Mouse (Mus musculus) large intestine, adult 2 months (tissue): ENCODE measurements around the gene Arhgef25. TPM values are rescaled to one million over a fixed set of nuclear protein-coding genes. Genes with fewer than 3 reads are reported as not detected.
"Not testable (repeated sequence)": the region's sequence is repeated elsewhere in the genome, so short reads cannot be mapped to it uniquely, and the experiment has no call there.

ENCODE experiments used
- DNase-seq: peaks from one replicate; pipeline ENCODE4 v3.0.0-alpha.2; 2012; ENCODE audit warnings: low read depth, low spot score
- WGBS: fragments of 180-500 bp; shearing (Covaris S2); methylation state at CpG from one replicate; pipeline ENCODE4 v1.1.7; 2018; 5-methylcytosine and 5-hydroxymethylcytosine counted together
- polyA plus RNA-seq: library from polyadenylated mRNA; depleted of rRNA; stranded (reverse); fragments of >200 nt; gene quantifications from 2 replicates; pipeline ENCODE4 v1.2.3, GENCODE M21; 2012

The Arhgef25 gene
- polyA plus RNA-seq, 1 experiment: 20.5 TPM

DNA sequence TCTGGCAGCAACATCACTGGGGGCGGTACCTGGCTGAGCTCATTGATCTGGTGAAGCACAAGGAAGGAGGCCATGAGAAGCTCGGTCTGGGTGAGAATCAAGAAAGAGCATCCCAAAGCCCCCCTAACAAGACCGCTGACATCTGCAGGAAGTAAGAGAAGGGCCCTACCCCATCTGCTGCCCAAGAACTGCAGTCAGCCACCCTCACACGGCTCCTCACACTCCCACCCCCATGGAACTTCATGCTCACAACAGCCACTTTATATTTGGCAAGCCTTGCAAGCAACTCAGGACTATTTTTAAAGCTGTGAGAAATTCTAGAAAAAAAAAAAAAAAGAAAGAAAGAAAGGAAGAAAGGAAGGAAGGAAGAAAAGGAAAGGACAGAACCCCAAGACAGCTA is 19.0 kb upstream of the Arhgef25 start:
- no peak for DNase-seq
- WGBS: 80% methylated on average over 4 of the region's 4 CpGs

DNA sequence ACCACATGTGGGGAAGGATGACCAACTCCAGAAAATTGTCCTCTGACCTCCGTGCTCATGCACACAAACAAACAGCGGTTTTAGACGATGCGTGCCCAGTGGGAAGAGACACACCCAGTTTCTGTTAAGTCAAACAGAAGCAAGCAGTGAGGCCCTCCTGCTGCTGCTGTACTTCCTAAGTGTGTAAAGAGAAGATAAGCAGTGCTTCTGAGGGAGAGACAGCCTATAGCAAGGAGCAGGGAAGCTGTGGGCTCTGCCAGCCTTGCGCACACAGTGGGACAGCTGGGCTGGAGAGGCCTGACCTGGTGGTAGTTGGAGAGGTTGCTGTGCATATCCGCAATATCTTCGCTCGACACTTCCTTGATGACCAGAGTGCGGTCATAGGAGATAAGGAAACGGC is 15.5 kb upstream of the Arhgef25 start:
- 73% methylated on average over 10 of the region's 10 CpGs for WGBS

GRCm38 (mm10) chr10:127204589-127204988 is 14.7 kb upstream of the Arhgef25 start:
- WGBS: 81% methylated on average over 5 of the region's 5 CpGs
- no peak for DNase-seq

More for the DNA sequence above, 15.5 kb upstream of the Arhgef25 start:
- DNase-seq: no peak

GRCm38 (mm10) chr10:127203106-127203505 is 13.2 kb upstream of the Arhgef25 start:
- 92% methylated on average over 3 of the region's 3 CpGs for WGBS

DNA sequence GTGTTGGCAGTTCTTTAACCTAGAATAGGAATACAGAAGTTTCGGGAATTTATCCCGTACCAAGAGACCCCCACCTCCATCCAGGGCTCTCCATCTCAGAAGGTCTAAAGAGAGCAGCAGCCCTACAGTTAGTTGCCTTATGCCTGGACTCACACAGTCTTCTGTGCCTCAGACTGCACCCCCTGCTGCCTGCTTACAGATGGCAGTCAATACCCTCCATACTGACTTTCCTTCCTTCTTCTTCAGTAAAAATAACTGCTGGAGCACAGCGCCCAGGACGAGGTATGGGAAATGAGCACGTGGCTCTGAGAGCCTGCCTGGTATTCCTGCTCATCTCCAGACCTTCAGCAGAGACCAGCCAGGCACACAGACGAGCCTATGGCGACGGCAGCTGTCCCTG is 10.4 kb upstream of the Arhgef25 start:
- WGBS: 88% methylated on average over 8 of the region's 8 CpGs

More at GRCm38 (mm10) chr10:127203106-127203505, 13.2 kb upstream of the Arhgef25 start:
- no peak for DNase-seq

DNA sequence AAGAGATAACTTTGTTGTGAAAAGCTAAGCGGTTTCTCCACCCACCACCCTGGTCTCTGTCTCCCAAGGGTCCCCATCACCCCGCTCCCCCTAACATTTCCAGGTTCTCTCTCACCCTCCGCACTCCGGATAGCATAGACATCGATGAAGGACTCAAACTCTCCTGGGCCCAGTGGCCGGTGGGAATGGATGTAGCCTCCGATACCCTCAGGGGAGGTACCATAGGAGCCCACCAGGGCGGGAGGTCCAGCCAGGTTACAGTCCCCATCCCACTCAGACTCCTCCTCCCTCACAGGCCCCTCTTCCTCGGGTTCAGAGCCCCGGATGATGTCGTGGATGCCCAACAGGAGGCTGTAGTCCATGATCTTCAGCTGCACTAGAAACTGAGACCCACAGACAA is 9.6 kb upstream of the Arhgef25 start:
- WGBS: 87% methylated on average over 11 of the region's 11 CpGs
- no peak for DNase-seq

More for the DNA sequence above, 10.4 kb upstream of the Arhgef25 start:
- no peak for DNase-seq

- WGBS: 84% methylated on average over 5 of the region's 5 CpGs
- no peak for DNase-seq
Measured at GRCm38 (mm10) chr10:127199068-127199467, 9.2 kb upstream of the Arhgef25 start.

- no peak for DNase-seq
- 41% methylated on average over 2 of the region's 2 CpGs for WGBS
Measured at GRCm38 (mm10) chr10:127198492-127198891, 8.6 kb upstream of the Arhgef25 start.

DNA sequence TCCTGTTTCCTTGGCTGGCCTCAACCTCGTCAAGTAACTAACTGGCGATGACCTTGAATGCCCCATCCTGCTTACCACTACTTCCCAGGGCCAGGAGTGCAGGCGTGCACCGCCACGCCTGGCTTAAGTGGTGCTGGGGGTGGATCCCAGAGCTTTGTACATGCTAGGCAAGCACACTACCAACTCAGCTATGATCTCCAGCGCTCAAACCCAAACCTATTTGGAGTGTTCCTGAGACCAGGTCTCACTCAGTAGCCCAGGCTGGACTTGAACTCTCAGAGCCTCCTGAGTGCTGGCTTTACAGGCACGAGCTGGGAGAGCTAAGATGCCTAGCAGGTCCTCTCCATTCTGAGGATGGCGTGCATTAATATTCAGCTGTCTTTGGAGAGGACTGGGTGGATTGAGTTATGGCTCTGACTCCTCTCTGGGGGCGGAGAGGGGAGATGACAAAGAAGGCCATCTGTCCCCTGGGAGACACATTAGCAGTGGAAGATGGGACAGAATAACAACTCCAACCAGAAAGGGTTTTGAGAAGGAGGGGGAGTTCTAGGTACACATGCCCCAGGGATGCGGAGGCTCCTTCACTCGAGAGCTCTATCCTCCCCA is 7.7 kb upstream of the Arhgef25 start:
- no peak for DNase-seq
- 73% methylated on average over 11 of the region's 11 CpGs for WGBS

- DNase-seq: no peak
- WGBS: 89% methylated on average over 8 of the region's 8 CpGs
Measured at GRCm38 (mm10) chr10:127197104-127197503, 7.2 kb upstream of the Arhgef25 start.

DNA sequence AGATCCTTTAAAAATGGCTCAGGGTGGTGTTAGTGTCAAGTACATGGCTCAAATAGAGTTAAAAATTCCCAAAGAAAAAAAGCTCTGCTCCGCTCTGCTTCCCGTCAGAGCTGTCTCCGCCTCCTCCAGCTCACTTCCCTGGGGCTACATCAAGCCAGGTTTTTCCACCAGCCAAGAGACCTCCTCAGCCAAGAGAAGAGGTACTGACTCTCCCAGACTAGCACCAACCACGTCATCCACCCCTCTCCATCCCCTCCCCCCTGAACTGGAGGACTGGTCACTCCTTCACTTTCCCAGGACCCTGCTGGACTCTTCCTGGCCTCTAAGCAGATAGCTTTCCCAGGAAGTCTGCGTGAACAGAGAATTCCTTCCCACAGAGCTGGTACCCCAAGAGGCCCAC is 6.5 kb upstream of the Arhgef25 start:
- WGBS: 24% methylated on average over 5 of the region's 5 CpGs
- DNase-seq: no peak

DNA sequence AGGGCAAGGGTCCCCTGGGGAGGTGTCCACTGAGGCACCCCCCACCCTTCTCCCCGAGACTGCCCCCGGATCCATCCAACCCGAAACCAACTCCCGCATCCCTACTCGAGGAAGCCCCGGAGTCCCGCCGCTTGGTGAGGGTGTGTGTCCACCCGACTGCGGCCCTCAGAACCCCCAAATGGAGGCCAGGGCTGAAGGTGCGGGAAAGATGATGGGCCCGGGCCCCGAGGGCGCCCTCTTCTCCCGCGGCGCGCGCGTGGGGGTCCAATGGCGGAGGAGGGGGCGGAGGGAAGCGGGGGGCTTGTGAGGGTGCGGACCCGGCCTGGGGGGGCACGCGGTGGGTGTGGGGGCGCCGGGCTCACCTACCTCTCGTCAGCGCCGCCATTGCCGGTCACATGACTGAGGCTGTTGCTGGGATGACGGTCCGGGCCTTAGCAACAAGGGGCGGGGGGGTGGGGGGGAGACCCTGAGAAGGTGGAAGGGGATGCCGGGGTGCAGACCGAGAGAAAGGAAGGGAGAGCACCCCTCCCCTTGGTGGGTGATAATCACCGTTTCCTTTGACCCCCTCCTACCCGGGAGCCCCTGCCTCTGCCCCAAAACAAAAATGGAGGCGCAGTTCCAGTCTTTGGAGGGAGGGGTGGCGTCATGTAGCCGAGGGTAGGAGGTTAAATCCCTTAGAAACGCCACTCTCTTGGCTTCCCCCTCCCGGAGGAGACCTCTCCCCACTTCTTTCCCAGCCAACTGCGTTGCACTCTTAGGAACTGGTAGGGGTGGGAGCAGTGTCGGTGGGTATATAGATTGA is 5.6 kb upstream of the Arhgef25 start, which contains the start of gene Dtx3:
Gene Dtx3 (minus strand): TSS at position 401 of the 802 bp plus-strand sequence.
- 3% methylated on average over 43 of the region's 47 CpGs for WGBS
- no peak for DNase-seq

GRCm38 (mm10) chr10:127194428-127195327 is 4.8 kb upstream of the Arhgef25 start:
- 9% methylated on average over 22 of the region's 22 CpGs for WGBS
- no peak for DNase-seq

DNA sequence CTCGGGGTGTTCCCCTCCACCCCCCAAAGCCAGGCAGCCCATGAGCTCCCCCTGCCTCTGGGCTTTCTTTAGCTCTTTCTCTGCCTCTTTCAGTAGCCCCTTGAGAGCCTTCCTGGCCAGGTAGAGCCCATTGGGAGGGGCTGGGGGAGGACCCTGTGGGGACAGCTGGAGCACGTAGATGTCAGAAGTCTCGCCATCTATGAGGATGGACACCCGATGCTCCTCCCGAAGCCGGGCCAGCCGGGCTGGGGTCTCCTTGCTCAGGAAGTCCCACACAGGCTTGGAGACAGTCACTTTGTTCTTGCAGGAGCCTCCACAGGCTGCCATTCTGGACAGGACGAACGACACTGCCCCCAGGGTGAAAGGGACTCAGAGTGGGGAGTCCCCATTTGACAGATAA is 3.1 kb upstream of the Arhgef25 start:
- no peak for DNase-seq
- WGBS: 86% methylated on average over 9 of the region's 9 CpGs

DNA sequence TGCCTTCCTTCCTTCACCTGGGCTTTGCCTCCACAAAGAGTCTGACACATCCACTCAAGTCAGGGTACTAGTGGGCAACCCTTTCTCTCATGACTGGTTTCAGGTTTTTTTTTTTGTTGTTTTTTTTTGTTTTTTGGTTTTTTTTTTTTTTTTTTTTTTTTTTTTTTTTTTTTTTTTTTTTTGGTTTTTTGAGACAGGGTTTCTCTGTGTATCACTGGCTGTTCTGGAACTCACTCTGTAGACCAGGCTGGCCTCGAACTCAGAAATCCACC is 2.1 kb upstream of the Arhgef25 start:
- WGBS: 58% methylated on average over 1 of the region's 1 CpGs
- not testable (repeated sequence) for DNase-seq

GRCm38 (mm10) chr10:127191191-127192056 is 1.5 kb upstream of the Arhgef25 start:
- WGBS: 87% methylated on average over 19 of the region's 19 CpGs
- DNase-seq: no peak

DNA sequence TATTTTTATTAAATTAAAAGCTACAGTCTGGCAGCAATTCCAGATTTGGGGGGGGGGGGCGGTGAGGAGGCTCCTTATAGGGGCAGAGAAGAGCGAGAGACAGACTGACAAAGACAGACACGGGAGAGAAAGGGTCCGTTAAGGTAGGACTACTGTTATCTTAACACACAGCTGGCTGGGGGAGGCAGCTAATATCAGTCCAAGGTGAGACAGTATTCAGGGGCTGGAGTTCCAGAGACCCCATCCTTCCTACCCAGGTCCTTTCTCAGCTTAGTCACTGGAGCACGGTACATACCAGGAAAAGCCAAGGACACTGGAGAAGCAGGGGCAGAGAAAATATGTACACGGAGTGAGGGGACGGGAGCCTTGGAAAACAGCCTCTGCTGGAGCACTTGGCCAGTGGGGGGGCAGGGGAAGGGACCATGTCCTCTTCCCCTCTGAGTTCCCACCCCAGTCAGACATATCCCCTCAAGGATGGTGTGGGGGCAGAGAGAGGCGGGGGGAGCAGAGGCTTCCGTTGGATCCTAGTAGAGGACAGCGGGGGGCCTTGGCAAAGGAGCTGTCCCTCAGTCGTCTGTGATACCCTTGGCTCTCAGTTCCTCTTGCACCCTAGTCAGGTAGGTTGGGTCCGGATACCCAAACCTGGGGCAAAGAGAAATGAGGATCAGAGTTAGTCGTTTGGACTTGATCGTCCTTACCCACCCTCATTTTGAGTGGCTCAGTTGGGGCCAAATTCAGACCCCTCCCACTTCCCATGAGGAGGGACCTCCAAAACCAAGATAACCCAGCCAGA is 711 bp upstream of the Arhgef25 start:
- DNase-seq: no peak
- 77% methylated on average over 14 of the region's 14 CpGs for WGBS

DNA sequence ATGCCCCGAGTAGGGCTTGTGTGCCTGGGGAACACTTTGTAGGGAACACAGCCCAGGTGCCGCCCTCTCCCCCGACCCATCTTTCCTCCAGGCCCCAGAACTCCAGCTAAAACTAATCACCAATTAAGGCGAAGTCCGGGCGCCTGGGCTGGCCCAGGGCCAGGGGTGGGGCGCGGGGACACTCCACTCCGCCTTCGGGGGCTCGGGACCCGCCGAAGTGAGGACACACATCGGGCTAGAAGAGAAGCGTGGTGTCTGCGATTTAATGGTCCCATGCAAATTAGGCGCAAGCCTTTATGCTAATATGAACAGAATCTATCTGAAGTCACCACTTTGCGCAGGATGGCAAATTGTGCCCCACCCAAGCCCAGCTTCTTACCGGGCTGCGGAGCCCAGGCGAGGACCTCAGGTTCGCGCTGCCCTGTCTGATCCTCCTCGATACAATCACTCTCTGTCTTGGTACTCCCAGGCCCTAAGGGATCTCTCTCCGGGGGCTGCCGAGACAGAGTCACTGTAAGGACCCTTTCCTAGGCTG is 700 bp downstream of the Arhgef25 start:
- DNase-seq: no peak
- 1% methylated on average over 26 of the region's 26 CpGs for WGBS
